ENCODE assay signal across 8 mouse cellular contexts in the genomic region with DNA sequence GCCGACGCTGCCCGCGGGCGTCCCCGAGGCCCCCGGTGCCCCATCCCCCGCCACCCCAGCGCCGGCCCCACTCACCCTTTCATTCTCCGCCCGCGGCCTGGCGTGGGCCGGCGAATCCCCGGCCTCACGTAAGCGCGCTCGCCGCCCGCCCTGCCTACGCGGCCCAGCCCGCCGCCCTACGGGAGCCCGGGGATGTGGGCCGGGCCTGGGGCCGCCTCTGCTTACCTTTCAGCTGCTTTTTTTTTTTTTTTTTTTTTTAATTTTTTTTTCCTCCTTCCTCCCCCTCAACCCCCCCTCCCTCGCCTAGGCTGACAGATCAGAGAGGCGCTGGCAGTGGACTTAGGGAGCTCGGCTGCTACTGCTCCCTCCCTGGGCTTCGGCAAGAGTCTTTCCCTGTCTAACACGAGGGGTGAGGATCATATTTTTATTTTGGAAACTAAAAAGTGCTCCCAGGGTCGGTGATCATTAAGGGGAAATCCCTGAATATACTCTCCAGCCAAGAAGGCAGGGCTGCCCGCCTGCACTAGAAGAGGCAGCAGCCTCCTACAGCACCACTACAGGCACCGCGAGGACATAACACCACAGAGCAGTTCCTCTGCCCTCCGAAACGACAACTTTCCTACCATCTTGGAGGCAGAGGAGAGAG. TPM values are rescaled to one million over a fixed set of nuclear protein-coding genes. Genes with fewer than 3 reads are reported as not detected.
DNase-seq lines count a peak whose midpoint lies in the region; ATAC-seq and TF ChIP-seq lines count a peak whose summit lies in the region.

A gene (minus strand): TSS at position 532 of the 646 bp plus-strand sequence.

- DNase-seq in adipocyte (ENCODE audit: low spot score), result peak; percentile 90
- DNase-seq in gastrocnemius, adult 8-10 months (ENCODE audit: low spot score in 2 of 2), result peak; percentile 69 to 77
- DNase-seq in hindlimb bud, embryonic 11.5 days (ENCODE audit: extremely low spot score, low read depth, low spot score), result peak; percentile 64
- peak; percentile 69 to 82 for DNase-seq in left cerebral cortex, adult 9 months (ENCODE audit: low spot score in 2 of 2)
- DNase-seq in right cerebral cortex, postnatal 14 days, result peak; percentile 68
- peak; percentile 88 for DNase-seq in yolk sac, embryonic 10.5 days (ENCODE audit: low spot score)

- peak; percentile 41 for TF ChIP-seq CTCF in cortical plate, adult 2 months (IDR thresholded peaks at IDR 0.05; ENCODE audit: extremely low read depth, insufficient read depth, low read length)

- peak within 1 kb of the TSS; percentile 79 for H3K27ac ChIP-seq in cortical plate, adult 2 months (ENCODE audit: insufficient read depth, low read length)

- peaks cover 4% of the 10 kb centered on the region; the same call in 1 of the 2 replicates for H3K4me1 ChIP-seq in cortical plate, adult 2 months (ENCODE audit: control insufficient read depth, insufficient read depth, low read length)

- peak within 1 kb of the TSS; percentile 46 for H3K4me3 ChIP-seq in cortical plate, adult 2 months (ENCODE audit: insufficient read depth, low read length)

- TF ChIP-seq POLR2A in cortical plate, adult 2 months (IDR thresholded peaks at IDR 0.05; ENCODE audit: extremely low read depth, insufficient read depth, low read length), result peak; percentile 85

- ATAC-seq in megakaryocyte progenitor cell, adult 5-6 weeks (replicated peaks; ENCODE audit: poor library complexity), result peak; percentile 80

RNA-seq across cellular contexts. Expression of the gene that starts here (rescaled TPM):
- polyA plus RNA-seq in cortical plate, adult 2 months (2012; rRNA removed), result 9.1 and 9.2 TPM in 2 replicates
- total RNA-seq in gastrocnemius, adult 8-10 months (2022), result 10 to 100 TPM; 11.3 to 14.5 (median 12.8) TPM
- total RNA-seq in megakaryocyte progenitor cell, adult 5-6 weeks (2015), result 59.3 and 66.1 TPM in 2 replicates
- total RNA-seq in megakaryocyte progenitor cell, adult 5-6 weeks (2017), result 19.9 and 23.9 TPM in 2 replicates

Comparison
In these comparisons a context has a peak if more than half of its experiments do, and no peak if none do; other contexts are left out.
1. Peak in every context shown above with its lines: DNase-seq, ATAC-seq, H3K4me3 ChIP-seq and H3K27ac ChIP-seq.